Mouse (Mus musculus) lung, embryonic 16.5 days (tissue): ENCODE results near the gene Ppp2r2c. TPM values are rescaled to one million over a fixed set of nuclear protein-coding genes. Genes with fewer than 3 reads are reported as not detected.

Source experiments
- ATAC-seq: fragments of 200-750 bp; cut with Nextera tagmentation; 2 replicates; pipeline ENCODE4 v1.8.0; 2017; ENCODE audit warnings: low read depth, mild to moderate bottlenecking, moderate library complexity
- H3K27ac ChIP-seq: fragments of 300-500 bp; sonication (generic); 2 replicates; pipeline ENCODE4 v1.5.1; 2014; ENCODE audit warnings: mild to moderate bottlenecking, control low read depth, low read length
- H3K27me3 ChIP-seq: fragments of 300-500 bp; sonication (generic); 2 replicates; pipeline ENCODE4 v1.6.1; 2014; ENCODE audit warnings: low read depth, low read length, mixed read lengths; ENCODE audit not compliant: control insufficient read depth, insufficient read depth
- H3K36me3 ChIP-seq: fragments of 300-500 bp; sonication (generic); 2 replicates; pipeline ENCODE4 v1.6.1; 2014; ENCODE audit warnings: low read length; ENCODE audit not compliant: control insufficient read depth, insufficient read depth
- H3K4me1 ChIP-seq: fragments of 300-500 bp; sonication (generic); replicated peaks from 2 replicates; pipeline ENCODE4 v1.6.1; 2014; ENCODE audit warnings: low read length, mixed read lengths; ENCODE audit not compliant: control insufficient read depth, insufficient read depth
- H3K4me2 ChIP-seq: fragments of 300-500 bp; sonication (generic); 2 replicates; pipeline ENCODE4 v1.6.1; 2014; ENCODE audit warnings: low read depth, low read length, control low read depth
- H3K4me3 ChIP-seq: fragments of 300-500 bp; sonication (generic); 2 replicates; pipeline ENCODE4 v1.5.1; 2014; ENCODE audit warnings: mild to moderate bottlenecking, low read length, control low read depth
- H3K9ac ChIP-seq: fragments of 300-500 bp; sonication (generic); 2 replicates; pipeline ENCODE4 v1.6.1; 2014; ENCODE audit warnings: low read length, control low read depth
- H3K9me3 ChIP-seq: fragments of 300-500 bp; sonication (generic); 2 replicates; pipeline ENCODE4 v1.6.1; 2016; ENCODE audit warnings: low read length; ENCODE audit not compliant: control insufficient read depth
- WGBS: fragments of 180-500 bp; shearing (Covaris S2); extraction: QIAGEN DNeasy Blood & Tissue Kit; methylation state at CpG from one replicate; pipeline ENCODE4 v1.1.7; 2014; 5-methylcytosine and 5-hydroxymethylcytosine counted together
- polyA plus RNA-seq: library from polyadenylated mRNA; unstranded; fragments of >200 nt; fragmentation: Nextera tagmentation; extraction: Ambion mirVana; gene quantifications from 2 replicates; pipeline ENCODE4 v1.2.1, GENCODE M21; 2015

Gene Ppp2r2c
- polyA plus RNA-seq, 1 experiment from 2014 or later = 0.10 TPM

DNA sequence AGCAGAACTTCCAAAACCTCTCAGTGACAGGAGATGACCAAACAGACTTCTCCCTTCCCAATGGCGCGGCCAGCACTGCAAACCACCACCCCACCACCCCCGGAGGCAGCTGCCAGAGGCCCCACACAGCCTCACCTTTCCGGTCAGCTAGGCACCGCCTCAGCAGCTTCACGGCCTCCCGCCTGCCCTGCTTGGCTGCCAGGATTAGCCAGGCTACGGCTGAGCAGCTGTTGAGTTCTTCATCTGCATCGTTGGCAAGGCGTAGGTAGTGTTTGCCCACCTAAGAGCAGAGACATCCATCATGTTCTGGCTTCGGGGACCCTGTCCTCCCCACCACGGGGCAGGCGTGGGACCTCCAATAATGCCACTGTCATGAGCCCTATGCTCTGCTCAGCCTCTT, 107.0 kb downstream of the Ppp2r2c start:
- Histone ChIP-seq H3K4me2 (no peak overlapping the region), H3K36me3 (peaks cover 12% of the 10 kb centered on the region)
- 77% methylated on average over 13 of the region's 13 CpGs for WGBS

DNA sequence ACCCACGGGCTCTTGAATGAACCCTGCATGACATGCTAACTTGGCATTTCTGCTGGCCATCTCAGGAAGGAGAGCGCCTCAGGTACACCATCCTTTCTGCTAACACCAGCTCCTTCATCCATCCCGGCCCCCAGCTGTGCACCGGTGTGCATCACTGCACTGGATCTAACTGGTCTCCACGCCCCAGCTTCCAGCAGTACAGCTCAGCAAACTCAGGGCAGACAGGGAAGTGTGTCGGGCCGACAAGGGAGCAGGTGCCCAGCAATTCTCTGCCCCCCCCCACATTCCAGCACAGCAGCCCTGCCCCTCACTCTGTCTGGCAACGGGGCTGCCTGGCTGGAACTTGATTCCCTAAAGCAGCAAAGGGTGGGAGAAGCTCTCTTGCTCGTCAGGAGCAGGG, 109.5 kb downstream of the Ppp2r2c start:
- H3K27ac ChIP-seq = no peak overlapping the region
- no peaks in the 10 kb centered on the region for H3K4me1 ChIP-seq
- H3K4me3 ChIP-seq = no peak overlapping the region
- no peak overlapping the region for H3K4me2 ChIP-seq
- ATAC-seq = no peak
- H3K9me3 ChIP-seq = no peaks in the 10 kb centered on the region
- no peaks in the 10 kb centered on the region for H3K27me3 ChIP-seq
- peaks cover 4% of the 10 kb centered on the region; the same call in 1 of the 2 replicates for H3K36me3 ChIP-seq
- H3K9ac ChIP-seq = no peak overlapping the region
- WGBS = 63% methylated on average over 9 of the region's 9 CpGs

More for the DNA sequence above, 107.0 kb downstream of the Ppp2r2c start:
- H3K4me1 ChIP-seq = no peaks in the 10 kb centered on the region
- H3K27me3 ChIP-seq = no peaks in the 10 kb centered on the region
- H3K4me3 ChIP-seq = no peak overlapping the region
- H3K9ac ChIP-seq = no peak overlapping the region
- no peak overlapping the region for H3K27ac ChIP-seq
- ATAC-seq = no peak
- H3K9me3 ChIP-seq = no peaks in the 10 kb centered on the region

DNA sequence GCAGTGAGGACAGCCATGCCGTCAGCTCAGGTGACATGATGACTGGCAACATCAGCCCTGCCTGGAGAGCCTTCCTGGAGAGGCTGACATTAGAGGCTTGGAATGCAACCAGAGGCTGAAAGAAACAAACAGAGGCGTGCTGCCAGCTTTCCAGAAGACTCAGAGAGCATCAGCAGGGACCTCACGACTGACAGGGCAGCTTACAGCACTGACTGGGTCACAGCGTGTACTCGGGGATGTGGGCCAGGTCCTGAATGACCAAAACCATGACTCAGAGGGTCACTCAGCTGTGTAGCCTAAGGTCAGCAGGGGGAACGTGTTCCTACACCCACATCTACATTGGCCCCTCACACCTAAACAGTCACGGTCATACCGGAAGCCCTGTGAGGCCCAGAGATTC, 110.7 kb downstream of the Ppp2r2c start:
- H3K4me1 ChIP-seq = no peaks in the 10 kb centered on the region
- H3K27ac ChIP-seq = no peak overlapping the region
- WGBS = 59% methylated on average over 8 of the region's 8 CpGs

DNA sequence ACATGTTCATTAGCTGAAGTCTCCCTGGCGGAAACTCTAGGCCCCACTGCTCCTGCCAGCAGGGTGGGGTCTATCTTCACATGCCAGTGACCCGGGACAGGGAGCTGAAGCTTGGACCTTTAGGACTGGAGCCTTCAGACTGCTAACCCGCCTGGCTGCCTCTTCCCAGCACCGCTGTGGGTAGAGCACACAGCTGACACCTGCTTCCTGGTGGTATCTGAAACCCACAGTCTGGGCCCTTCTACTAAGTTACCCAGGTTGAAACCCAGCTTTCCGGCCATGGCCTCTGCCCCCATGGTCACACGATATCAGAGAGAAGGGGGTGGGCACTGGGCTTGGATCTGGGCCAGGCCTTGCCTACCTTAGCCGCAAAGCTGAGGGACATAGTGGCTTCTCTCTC, 111.3 kb downstream of the Ppp2r2c start:
- ATAC-seq = no peak
- no peak overlapping the region for H3K27ac ChIP-seq
- H3K4me1 ChIP-seq = no peaks in the 10 kb centered on the region
- no peak overlapping the region for H3K9ac ChIP-seq
- no peak overlapping the region for H3K4me2 ChIP-seq
- no peak overlapping the region for H3K4me3 ChIP-seq
- no peaks in the 10 kb centered on the region for H3K27me3 ChIP-seq
- 70% methylated on average over 7 of the region's 7 CpGs for WGBS
- no peaks in the 10 kb centered on the region for H3K9me3 ChIP-seq
- peaks cover 4% of the 10 kb centered on the region; the same call in 1 of the 2 replicates for H3K36me3 ChIP-seq

More for the DNA sequence above, 110.7 kb downstream of the Ppp2r2c start:
- Histone ChIP-seq H3K9ac (no peak overlapping the region), H3K4me2 (no peak overlapping the region), H3K4me3 (no peak overlapping the region), H3K27me3 (no peaks in the 10 kb centered on the region), H3K9me3 (no peaks in the 10 kb centered on the region), H3K36me3 (peaks cover 4% of the 10 kb centered on the region; the same call in 1 of the 2 replicates)
- no peak for ATAC-seq

DNA sequence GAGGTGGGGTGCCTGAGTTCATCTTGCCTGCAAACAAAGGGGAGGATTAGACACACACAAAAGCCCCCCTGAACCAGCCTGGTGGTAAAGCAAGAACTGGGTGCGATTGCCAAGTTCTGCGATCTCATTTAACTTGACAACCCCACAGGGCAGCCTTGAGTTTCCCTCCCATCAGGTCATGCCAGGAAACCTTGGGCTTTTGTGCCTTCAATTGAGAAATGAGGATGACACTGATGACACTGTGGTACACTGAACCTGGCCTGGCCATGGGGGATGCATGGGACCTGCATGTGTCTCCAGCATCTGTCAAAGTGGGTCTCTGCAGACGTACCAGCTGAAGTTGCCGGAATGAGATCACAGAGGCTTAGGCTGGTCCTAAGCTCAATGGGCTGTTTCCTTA, 114.0 kb downstream of the Ppp2r2c start:
- H3K27me3 ChIP-seq = no peaks in the 10 kb centered on the region
- H3K4me3 ChIP-seq = no peak overlapping the region
- no peak overlapping the region for H3K27ac ChIP-seq
- no peaks in the 10 kb centered on the region for H3K4me1 ChIP-seq
- H3K36me3 ChIP-seq = no peaks in the 10 kb centered on the region
- no peak for ATAC-seq
- H3K9me3 ChIP-seq = no peaks in the 10 kb centered on the region
- H3K4me2 ChIP-seq = no peak overlapping the region
- no peak overlapping the region for H3K9ac ChIP-seq
- WGBS = 94% methylated on average over 4 of the region's 4 CpGs

DNA sequence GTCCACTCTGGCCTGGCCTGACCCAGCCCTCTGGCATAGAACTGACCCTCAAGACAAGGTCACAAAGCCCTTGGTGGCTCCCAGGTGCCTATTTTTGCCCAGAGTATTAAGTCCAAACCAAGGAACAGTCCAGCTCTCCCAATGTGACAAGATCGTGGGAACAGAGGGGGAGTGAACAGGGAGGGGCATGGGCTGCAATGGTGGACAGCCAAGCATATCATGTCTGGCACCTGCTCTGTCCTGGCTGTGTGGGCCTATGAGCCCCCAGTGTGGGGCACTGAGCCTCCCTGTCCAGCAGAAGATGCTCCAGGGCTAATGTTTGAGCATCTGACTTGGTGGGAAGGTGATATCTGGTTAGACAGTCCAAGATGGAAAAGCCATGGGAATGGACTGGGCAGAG, 118.3 kb downstream of the Ppp2r2c start:
- 95% methylated on average over 1 of the region's 1 CpGs for WGBS
- ATAC-seq = no peak
- H3K4me1 ChIP-seq = peaks cover 6% of the 10 kb centered on the region; the same call in 1 of the 2 replicates
- H3K36me3 ChIP-seq = no peaks in the 10 kb centered on the region
- H3K27ac ChIP-seq = no peak overlapping the region
- no peaks in the 10 kb centered on the region for H3K9me3 ChIP-seq
- H3K9ac ChIP-seq = no peak overlapping the region
- H3K4me2 ChIP-seq = no peak overlapping the region
- no peak overlapping the region for H3K4me3 ChIP-seq
- no peaks in the 10 kb centered on the region for H3K27me3 ChIP-seq

DNA sequence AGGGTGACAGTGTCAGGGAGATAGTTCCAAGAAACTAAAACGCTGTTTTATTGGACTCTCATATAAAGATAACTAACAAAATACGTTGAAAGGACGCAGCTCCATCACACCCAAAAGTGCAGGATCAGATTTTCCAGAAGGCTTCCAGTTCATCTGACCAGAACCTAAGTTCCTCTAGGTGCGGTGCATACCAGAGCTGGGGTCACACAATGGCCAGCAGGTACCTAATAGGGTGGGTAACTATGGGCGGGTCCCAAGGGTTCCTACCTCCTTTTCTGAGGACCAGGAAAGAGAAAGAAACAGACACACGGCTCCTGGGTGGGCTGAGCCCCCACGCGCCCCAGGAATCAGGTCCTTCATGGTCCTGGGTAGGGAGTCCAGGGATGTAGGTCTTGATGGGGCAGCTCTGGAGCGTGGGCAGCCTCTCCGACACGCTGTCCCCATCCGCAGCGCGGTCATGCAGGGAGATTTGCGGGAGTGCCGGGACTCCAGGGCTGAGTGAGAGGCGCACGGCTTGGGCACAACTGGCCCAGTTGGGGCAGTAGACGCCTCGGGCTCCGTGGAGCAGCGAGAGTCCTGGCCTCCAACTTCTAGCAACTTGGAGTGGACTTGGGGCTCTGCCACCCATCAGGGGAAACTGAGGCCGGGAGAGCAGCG, 119.9 kb downstream of the Ppp2r2c start:
- peak overlapping the region; percentile 98 for H3K4me2 ChIP-seq
- peak; percentile 39 for ATAC-seq
- H3K9me3 ChIP-seq = no peaks in the 10 kb centered on the region
- H3K4me1 ChIP-seq = peaks cover 6% of the 10 kb centered on the region; the same call in 1 of the 2 replicates
- peak overlapping the region; percentile 86 for H3K9ac ChIP-seq
- peak overlapping the region; percentile 46; the same call in 1 of the 2 replicates for H3K27ac ChIP-seq
- peak overlapping the region; percentile 82 for H3K4me3 ChIP-seq
- WGBS = 9% methylated on average over 24 of the region's 24 CpGs
- H3K36me3 ChIP-seq = no peaks in the 10 kb centered on the region
- H3K27me3 ChIP-seq = no peaks in the 10 kb centered on the region

DNA sequence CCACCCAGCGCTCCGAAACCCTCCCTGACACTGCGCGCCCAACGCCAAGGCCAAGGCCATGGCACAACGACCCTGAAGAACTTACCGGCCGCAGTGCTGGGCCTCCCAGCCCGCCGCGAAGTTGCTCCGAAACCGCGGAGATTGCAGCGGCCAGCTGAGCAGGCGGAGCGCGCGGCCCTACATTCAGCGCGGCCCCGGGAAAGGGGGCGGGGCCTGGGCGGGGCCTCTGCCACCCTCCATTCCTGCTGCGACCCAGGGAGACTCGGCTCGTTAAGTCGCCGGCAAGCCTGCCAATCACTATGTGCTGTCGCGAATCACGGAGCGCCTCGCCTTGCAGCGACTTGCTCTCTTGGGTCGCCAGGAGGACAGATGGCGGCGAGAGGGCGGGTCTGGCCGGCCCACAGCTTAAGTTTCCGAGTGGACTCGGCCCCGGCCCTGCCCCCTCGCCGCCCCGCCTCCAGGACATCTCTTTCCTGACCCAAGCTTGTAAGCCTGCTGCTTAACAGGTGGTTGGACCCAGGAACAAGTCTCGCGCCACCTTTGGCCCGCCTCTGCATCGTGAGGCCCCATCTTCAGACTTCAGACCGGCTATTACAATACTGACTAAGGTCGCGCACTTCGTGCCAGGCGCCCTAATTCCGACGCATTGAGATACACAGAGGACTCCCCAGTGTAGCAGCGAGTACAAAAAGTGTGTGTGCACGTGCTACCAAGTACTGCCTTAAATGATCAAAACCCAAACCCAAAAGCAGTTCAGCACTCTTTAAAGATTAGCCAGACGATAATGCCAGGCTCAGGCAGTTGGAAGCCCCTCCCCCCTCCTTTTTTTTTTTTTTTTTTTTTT, 120.7 kb downstream of the Ppp2r2c start, which contains the start of gene Wfs1:
TSS of gene Wfs1 (minus strand) at position 425 of the 844 bp plus-strand sequence.
- Histone ChIP-seq H3K9ac (peak within 1 kb of the TSS; percentile 86), H3K27ac (peak within 1 kb of the TSS; percentile 56), H3K36me3 (no peaks in the 10 kb centered on the region), H3K9me3 (no peaks in the 10 kb centered on the region), H3K27me3 (no peaks in the 10 kb centered on the region), H3K4me3 (peak within 1 kb of the TSS; percentile 82), H3K4me1 (peaks cover 6% of the 10 kb centered on the region; the same call in 1 of the 2 replicates), H3K4me2 (peak within 1 kb of the TSS; percentile 98)
- WGBS = 0% methylated on average over 58 of the region's 60 CpGs
- ATAC-seq = peak; percentile 99

DNA sequence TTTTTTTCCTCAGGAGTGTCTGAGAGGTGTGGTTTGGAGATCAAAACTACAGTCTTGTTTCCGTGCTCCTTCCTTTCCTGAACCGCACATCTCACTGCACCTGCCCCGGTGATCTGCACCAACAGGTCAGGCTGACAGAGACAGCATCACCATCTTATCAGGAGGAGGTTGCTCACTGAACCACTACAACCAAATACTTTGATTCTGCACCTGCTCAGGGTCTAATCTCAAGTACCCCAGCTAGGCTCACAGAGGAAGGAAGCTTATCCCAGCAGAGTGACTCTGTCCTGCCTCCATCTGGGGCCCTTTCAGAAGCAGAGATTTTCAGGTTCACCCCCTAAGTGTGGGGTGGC, 121.3 kb downstream of the Ppp2r2c start:
- peak overlapping the region; percentile 82; the same call in 1 of the 2 replicates for H3K4me3 ChIP-seq
- H3K27me3 ChIP-seq = no peaks in the 10 kb centered on the region
- ATAC-seq = no peak
- H3K9me3 ChIP-seq = no peaks in the 10 kb centered on the region
- H3K4me2 ChIP-seq = peak overlapping the region; percentile 98
- H3K36me3 ChIP-seq = no peaks in the 10 kb centered on the region
- no peak overlapping the region for H3K9ac ChIP-seq
- 2% methylated on average over 3 of the region's 3 CpGs for WGBS
- peaks cover 6% of the 10 kb centered on the region; the same call in 1 of the 2 replicates for H3K4me1 ChIP-seq
- no peak overlapping the region for H3K27ac ChIP-seq
